Mouse (Mus musculus): ENCODE measurements around the gene Eftud2. TPM values are rescaled to one million over a fixed set of nuclear protein-coding genes. Genes with fewer than 3 reads are reported as not detected.
A peak's percentile ranks its signal among the peaks of the same experiment; 100 is the strongest.

Gene Eftud2
- total RNA-seq, 2 experiments from 2014 or later: 67.6 to 87.0 TPM

DNA sequence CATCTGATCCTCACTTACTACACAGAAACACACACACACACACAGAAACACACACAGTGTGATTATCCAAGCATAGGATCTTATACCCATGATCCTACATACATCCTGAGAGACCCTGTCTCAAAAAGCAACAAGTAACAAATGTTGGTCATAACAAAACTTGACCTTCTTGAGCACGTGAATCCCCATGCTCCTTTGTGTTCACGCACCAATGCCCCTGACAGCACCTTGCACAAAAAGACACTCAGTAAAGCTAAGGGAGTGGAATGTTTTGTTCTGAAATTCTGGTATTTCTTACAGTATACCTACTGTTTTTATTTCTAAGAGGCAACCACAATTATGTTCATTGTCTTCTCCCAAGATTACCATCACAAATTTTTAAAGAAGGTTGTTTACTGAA lies 1.2 kb downstream of the Eftud2 start:
- no peak for DNase-seq

DNA sequence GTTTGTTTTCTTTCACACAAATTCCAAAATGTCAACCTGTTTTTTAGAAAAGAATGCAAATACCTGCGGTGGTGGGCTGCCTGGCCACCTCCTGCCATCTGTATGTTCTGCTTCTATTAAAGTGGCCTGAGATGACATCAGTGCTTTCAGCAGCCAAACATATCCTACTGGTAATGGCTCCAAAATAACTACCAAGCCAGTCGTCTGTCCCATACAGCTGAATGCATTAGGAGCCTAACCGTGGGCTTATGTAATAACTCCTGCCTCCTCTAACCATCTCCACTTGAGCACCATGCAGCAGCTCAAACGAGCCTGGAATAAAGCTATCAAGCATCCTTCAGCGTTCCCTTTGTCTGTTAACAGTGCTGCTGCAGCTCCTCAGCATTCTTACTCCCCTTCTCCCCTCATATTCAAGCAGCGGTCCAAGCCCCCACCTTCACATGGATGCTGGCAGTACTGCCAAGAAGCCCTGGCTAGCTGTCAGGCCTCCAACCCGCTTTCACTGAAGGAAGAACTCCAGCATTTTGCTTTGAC lies 5.9 kb downstream of the Eftud2 start:
- DNase-seq: no peak

DNA sequence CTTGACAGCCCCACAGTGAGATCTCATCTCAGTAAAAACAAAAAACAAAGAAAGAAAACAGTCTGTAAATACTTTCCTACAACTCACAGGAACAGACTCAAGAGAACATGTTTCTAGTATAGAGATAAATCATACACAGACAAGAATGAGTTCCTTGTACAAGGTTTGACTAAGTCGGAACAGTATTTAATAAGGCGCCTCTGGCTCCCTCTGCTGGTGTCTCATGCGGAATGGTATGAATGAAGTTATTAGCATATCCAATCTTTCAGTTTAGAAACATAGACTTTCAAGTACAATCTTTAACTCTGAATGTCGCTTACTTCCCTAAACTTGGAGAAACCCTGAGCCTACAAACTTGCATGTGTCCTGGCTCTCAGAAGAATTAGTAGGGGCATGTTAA lies 16.5 kb downstream of the Eftud2 start:
- DNase-seq: peak; percentile 80

DNA sequence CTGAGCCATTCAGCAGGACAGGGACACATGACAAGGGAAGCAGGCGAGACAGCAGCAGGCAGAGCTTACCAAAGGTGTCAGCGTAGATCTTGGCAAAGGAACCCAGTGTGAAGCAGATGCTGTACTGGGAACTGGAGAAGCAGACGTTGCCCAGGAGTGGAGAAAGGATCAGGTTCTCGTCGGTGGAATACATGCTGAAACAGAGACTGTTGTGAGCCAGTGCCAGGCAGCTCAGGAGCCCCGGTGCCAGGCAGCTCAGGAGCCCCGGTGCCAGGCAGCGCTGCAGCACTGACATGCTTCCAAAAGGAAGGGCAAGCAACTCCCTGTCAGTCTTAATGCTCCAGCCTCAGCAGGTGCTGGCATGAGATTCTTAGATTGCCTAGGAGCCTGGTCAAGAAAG lies 20.9 kb downstream of the Eftud2 start:
- no peak for DNase-seq

DNA sequence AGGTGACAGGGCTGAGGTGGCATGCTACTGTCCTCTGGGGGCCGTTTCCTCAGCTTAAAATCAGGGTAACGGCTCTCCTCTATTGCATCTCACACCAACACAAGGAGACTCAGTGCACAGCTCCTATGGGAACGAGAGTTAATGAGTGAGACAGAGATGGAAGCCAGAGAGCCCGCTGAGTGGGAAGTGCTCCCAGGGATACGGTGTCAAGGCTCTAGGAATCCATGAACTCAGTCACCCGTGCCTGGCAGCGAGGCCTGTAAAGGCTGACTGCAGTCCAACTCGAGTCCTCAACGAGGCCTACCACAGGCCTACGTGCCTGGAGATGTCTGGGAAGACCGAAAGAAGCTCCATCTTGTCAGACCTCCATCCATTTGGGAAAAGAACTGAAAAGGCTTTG lies 21.8 kb downstream of the Eftud2 start:
- DNase-seq: no peak

DNA sequence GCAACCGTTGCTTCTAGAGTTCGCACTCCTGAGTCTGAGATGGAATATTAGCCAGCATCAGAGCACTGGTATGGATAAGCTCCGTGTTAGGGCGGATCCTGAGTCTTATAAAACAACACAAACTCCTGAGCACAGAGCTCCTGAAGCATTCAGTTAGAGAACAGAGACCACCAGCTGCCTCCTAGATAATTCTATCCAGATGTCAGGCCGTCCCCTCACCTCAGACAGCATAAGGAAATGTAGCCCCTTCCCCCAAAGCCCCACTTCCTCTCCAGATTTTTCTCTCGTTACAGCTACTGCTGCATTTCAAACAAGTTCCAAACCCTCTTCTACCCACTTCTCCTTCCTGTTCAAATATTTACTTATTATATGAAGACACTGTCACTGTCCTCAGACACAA lies 24.8 kb downstream of the Eftud2 start:
- DNase-seq: no peak

DNA sequence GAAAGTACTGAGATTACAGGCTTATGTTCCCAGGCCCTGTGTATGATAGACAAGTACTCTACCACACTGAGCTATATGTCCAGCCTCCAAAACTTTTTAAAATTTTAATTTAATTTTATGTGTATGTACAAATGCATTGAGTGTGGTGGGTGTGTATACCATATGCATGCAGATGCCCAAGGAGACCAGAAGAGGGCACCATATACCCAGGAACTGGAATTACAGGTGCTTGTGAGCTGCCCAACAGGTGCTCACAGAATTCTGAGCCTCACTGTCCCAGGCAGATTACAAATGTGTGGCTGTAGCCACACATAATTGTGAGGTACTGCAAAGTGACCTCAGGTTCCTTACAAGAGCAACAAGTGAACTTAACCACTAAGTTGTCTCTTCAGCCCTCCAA lies 27.0 kb downstream of the Eftud2 start:
- no peak for DNase-seq

DNA sequence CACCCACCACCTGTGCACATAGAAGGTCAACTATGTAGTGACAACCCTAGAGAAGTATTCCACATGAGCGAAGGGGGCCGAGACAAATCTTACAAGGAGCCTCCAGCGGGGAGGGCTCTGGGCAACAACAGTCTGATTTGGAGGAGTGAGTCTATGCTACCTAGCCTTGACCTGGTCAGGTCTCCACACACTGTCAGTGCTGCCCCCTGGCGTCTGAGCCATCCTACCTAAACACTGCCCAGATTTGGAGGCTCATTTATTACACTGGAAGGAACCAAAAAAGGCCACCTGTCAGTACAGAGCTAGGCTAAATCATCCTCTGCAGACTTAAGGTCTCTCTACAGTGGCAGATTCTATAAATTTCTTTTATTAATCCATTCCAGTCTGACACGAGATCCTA lies 28.9 kb downstream of the Eftud2 start:
- peak; percentile 85 for DNase-seq

DNA sequence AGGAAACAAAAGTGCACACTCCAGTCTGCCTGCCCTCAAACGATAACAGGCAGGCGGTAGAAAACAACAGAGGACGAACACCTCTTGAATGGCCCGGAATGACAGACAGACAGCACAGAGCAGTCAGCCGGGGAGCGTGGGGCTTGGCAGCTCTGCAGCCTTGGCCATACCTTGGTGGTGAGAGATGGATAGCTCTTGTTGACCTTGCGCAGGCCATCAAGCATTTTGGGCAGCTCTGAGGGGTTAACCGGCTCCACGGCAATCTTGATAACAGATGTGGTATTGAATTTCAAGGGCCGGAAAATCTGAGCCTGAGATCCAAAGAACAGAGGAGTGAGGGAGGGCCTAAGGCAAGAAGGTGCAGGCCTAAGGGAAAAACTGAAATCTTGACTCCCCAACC lies 34.9 kb downstream of the Eftud2 start:
- DNase-seq: peak; percentile 35

DNA sequence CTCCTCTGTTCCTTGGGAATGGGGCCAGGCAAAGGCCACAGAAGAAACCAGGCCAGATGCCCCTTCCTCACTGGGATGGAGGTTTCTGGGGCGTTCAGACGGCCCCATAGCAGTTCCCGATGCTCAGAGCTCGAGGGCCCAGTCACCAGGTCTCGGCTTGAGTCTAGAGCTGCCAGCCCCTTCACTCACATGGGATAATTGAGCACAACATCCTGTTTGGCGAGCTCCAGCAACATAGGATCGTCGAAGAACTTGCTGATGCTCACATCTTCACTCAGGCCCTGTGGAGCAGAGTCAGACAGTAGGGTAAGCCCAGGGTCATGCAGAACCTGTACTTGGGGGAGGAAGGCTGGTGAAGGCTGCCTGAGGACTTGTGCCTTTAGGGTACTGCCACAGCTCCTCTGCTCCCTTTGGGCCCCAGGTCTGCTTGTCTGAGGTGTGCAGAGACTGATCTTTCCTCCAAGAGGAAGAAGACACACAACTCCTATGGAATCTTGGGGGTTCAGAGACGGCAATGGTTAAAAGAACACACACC lies 42.1 kb downstream of the Eftud2 start:
- no peak for DNase-seq

DNA sequence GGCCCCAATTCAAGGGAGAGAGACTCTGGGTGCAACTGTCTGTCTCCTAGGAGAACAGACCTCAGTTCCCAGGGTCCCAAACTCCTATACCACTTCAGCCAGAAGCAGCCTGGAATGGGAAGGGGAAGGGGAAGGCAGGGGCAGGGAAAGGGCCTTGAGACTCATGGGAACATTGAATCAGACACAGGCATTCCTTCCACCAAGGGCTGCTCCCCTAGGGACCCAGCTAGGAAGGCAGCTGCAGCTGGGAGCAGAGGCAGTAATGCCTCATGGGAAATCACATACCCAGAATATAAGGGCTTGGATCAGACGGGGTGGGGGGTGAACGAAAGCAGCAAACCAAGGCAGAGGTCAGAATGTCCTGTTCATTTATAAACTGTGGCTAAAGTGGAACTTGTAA lies 42.7 kb downstream of the Eftud2 start:
- no peak for DNase-seq

DNA sequence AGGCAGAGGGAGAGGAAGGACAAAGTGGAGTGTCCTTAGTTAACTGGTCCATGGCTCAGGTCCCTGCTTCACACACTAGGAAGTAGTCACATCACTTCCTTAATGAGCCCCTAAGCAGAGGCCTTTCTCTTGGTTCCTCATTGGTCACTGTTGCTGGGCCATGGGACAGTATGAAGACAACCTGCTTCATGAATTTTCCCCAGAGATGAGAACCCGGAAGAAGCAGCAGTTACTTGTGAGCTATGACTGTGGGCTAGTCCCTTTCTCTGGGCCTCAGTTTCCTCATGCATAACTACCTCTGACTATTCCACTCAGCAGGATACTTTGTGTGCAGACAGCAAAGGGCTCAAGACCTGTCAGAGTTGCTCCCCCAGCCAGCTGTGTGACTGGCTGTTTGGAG lies 43.4 kb downstream of the Eftud2 start:
- no peak for DNase-seq

DNA sequence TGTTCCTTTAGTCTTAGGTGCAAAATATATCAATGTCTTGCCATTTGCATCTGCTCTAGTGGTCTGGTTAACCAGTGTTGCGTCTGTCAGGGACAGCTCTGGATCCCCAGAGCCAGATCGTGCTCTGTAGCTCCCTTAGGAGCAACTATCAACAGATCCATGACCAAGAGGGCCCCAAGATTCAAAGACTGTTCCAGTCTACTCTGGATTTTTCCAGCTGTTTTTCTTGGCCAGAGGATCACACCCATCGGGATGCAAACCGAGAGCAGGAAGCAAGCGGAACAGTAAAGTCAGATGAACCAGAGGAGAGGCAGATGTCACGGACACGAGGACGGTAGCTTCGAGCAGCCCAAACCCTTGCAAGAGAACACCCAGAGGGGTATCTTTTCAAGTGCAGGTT lies 44.6 kb downstream of the Eftud2 start:
- no peak for DNase-seq

DNA sequence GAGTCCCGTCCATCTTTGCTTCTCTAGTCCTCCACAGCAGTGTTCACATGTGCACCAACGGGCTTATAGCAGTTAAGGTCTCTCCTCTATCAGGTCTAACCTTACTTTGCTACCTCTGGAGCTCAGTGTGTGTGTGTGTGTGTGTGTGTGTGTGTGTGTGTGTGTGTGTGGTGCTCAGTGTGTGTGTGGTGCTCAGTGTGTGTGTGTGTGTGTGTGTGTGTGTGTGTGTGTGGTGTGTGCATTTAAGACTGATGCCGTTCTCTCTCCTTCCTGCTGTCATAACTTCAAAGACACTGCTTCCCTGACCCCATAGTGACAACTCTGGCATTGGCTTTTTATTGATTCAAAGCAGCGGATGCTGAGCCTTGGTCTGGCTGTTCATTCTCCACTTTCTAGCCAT lies 45.2 kb downstream of the Eftud2 start, which contains the start of gene Higd1b:
Gene Higd1b (plus strand): TSS at position 301 of the 400 bp plus-strand sequence.
- DNase-seq: no peak

DNA sequence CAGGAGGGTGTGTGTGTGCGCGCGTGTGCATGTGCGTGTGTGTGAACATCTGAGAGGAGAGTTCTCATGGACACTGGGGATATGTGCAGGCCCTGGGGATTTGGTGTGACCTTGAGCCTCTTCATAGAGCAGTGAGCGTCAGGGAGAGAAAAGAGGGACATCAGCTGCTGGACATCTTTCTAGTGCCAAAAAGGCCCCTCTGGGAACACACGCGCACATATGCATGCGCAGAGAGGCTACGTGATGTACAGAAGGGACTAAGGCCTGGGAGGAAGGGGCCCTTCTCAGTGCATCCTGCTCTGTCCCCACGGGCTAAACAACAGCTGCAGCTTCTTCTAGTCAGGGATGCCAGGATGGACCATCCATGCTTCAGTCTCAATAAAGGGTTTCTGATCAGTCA lies 46.6 kb downstream of the Eftud2 start:
- DNase-seq: no peak

DNA sequence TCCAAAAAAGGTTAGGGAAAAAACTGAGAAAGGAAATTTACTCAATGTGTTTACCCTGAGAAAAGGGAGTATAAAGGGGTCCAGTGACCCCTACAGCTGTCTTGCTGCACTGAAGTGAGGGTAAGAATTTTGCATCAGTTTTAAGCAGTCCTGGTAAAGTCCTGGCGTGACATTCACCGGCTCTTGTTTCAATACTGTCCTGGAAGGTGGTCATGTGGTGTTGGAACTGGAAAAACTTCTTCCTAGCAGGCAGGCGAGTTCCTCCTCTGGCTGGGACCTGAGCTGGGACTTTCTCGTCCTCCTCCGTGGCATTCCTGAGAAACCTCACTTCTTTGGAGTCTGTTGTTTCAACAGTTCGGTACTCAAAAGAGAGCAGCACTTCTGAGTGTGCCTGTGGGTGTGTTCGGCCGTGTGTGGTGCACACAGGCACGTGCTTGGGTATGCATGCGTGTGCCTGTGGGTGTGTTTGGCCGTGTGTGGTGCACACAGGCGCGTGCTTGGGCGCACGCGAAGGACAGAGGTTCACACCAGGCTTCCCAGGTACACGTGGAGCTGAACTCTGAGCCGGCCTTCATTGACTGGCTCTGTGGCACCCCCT lies 48.0 kb downstream of the Eftud2 start:
- DNase-seq: no peak

DNA sequence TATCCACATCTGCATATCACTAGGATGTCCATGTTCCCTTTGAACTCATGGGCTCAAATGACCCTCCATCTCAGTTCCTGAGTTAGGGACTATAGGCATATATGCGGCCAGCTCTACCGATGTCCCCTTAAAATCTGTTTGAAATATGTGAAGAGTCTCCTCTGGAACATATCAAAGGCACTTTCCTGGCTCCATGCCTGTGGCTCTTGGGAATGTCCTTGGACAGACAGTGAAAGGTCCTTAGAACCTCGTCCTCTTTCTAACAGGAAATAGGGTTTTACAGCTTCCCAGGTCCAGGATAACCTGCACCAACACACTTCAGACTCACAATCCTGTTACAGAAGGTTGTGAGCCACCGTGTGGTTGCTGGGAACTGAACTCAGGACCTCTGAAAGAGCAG lies 50.5 kb downstream of the Eftud2 start:
- DNase-seq: peak; percentile 76

DNA sequence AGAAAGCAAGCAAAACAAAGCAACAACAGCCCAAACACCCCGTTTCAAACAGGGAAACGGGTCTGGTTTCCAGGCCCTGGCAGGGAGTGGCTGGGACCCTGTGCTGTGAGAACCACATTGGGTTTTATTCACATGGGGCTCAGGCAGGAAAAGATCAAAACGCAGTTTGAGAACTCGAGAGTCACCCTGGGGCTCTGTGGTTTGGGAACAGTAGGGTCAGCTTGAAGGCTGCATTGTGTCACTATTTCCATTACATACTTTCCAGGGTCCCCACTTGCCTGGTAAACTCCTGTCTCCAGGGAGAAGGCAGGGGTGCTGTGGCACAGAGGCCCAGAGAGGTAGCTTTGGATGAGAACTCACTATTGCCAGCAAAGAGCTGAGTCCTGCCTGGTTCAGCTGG lies 53.7 kb downstream of the Eftud2 start:
- DNase-seq: no peak

DNA sequence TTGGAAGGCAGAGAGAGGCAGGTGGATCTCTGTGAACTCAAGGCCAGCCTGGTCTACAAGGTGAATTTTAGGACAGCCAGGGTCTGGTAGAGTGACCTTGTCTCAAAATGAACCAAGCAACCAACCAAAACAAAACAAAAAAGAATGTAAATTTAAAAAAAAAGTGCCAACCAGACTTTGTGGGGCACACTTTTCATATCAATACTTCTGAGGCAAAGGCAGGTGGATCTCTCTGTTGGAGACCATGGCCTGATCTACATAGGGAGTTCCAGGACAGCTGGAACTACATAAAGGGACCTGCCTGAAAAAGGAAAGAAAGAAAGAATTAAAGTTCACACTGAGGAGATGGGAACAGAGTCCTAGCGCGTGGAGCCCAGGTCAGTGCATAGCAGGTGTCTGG lies 54.3 kb downstream of the Eftud2 start:
- no peak for DNase-seq

DNA sequence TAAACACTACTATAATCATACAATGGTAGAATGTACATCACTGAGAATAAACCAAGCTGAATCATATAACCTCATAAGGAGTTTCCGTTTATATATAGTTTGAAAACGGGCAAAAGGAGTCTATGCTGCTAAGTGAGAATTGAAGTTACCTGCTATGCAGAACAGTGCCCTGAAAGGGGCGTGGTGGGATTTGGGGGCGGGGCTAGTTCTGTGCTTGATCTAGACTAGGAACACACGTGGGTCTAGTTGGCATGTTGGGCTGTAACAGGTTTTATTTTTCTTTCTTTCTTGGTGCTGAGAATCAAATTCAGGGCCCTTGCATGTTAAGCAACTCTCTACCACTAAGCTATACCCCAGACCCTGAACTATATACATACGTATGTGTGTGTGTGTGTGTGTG lies 59.6 kb downstream of the Eftud2 start:
- no peak for DNase-seq

DNA sequence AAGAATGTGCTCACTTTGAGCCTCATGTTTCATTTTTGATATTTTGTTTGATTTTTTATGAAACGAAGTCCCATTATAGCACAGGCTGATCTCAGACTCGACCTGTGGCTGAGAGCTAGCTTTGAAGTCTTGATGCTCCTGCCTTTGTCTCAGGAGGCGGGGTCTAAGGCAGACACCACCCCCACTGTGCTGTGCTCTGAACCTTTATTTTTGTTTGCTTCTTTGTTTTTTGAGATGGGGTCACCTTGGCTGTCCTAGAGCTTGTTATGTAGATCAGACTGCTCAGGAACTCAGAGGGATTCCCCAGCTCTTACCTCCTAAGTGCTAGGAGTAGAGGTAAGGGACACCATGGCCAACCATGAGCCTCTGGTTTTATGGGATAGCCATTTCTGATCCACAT lies 60.4 kb downstream of the Eftud2 start:
- DNase-seq: no peak

DNA sequence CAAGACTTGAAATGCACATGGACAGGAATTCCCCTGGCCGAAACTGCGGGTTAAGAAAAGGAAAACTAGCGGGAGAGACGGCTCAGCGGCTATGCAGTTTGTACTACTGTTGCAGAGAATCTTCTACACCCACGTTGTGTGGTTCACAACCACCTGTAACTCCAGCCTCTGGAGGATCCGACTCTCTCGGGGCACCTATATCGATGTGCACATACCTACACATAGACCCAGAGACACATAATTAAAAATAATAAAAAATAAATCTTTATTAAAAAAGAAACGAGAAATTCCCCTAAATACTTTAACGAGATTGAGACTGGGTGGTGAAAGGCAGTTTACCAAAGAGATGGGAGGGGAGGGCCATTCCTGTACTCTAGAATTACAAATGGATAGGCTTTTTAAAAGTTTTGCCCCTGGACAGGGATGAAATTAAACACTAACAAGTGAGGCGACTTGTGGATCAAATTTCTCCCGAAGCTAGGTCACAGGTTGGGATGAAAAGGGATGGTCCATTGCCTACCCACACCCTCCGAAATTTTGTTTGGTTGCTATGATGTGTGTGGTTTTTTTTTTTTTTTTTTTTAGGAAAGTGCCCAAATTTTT lies 60.9 kb downstream of the Eftud2 start:
- no peak for DNase-seq

DNA sequence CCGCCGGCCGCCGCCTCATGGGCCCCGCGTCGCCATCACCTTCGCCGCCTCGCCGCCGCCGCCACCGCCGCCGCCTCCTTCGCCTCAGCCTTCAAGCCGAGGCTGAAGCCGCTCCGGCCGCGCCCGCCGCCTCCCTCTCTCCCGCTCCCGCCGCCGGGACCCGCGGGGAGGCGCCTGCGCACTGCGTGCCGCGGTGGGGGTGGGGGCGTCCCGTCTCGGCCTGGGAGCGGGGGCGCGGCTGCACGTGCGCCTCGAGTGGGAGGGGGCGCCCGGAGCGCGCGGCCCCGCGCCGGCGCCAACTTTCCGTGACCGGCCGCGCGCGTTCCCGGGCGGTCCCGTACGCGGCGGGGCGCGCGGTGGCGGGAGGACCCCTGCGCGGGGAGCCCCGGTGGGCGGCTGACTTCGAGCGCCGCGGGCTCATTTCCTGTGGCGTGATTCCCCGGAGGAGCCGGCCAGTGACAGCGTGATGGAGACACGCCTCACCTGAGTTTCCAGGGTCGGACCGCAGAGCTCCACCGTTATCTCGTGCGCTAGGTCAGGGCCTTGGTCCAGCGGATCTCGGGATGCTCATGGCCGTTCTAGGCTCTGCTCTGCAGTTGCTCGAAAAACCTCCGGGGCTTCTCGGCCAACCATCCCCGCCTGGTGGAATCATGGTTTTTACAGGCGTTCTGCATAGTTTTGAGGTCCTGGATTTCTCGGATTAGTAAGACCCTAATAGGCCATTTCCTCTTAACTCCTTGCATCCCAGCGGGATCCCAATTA lies 61.6 kb downstream of the Eftud2 start, which contains the start of gene Gjc1:
Gene Gjc1 (minus strand): TSS at position 680 of the 762 bp plus-strand sequence.
- DNase-seq: peak; percentile 87
